Mouse (Mus musculus) ES-CJ7 (cell line): ENCODE measurements around the gene Cldn34c4.

Source experiments
- DNase-seq: peaks from one replicate; pipeline ENCODE4 v3.0.0; 2011; ENCODE audit warnings: low read depth, low spot score

Gene Cldn34c4

DNA sequence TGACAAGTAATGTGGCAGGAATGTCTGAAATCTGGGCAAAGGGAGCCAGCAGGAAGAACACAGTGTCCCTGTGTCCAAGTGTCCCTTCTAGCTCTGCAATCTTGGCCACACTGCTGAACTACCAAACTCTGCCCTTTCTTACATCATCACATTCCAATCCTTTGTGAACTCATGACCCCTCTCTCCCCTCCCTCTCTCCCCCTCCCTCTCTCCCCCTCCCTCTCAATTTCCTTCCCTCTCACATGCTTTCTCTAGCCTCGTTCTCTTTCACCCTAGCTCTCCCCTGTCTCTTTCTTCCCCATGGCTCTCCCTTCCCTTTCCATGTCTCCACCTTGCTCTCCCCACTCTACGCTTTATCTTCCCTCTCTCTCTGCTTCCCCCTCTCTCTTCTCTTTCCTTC, at the start of gene Cldn34c4:
Gene Cldn34c4 (minus strand): TSS at position 101 of the 400 bp plus-strand sequence.
- DNase-seq, result no peak

DNA sequence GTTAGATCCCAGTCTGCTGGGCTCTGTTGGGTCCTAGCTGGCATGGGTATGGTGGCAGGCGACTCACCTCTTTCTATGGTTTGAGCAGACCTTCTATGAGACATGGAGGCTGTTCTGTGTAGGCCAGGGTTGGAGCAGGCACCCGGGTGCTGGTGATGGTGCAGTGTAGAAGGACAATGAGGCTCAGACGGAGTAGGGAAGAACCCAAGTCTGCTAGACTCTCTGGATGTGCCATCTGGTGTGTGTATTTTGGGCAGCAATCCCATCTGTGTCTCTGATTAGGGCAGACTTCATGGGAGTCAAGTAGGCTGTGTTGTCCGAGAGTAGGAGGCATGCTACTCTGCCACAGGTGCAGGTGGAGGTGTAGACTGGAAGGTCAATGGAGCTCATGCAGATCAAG, 10.7 kb upstream of the Cldn34c4 start:
- no peak for DNase-seq
